Mouse (Mus musculus) thymus, adult 2 months (tissue): ENCODE measurements at regions not wholly inside any gene's neighbourhood (a gene's known extent, or its start where the extent isn't known, plus 50 kb on each side); places are given as distances from the start of the nearest gene placed in this dataset.

Source experiments
- DNase-seq: peaks from one replicate; pipeline ENCODE4 v3.0.0; 2021
- H3K27ac ChIP-seq: fragments of 200-500 bp; 2 replicates; pipeline ENCODE4 v1.5.1; 2012; ENCODE audit warnings: low read length, control low read depth; ENCODE audit not compliant: control insufficient read depth, insufficient read depth
- H3K27me3 ChIP-seq: fragments of 200-500 bp; 2 replicates; pipeline ENCODE4 v1.6.1; 2012; ENCODE audit warnings: mild to moderate bottlenecking, low read length, moderate library complexity, mixed read lengths; ENCODE audit not compliant: control insufficient read depth, insufficient read depth
- H3K36me3 ChIP-seq: fragments of 200-500 bp; 2 replicates; pipeline ENCODE4 v1.6.1; 2012; ENCODE audit warnings: mild to moderate bottlenecking, low read length, moderate library complexity; ENCODE audit not compliant: control insufficient read depth, insufficient read depth
- H3K4me1 ChIP-seq: fragments of 200-500 bp; replicated peaks from 2 replicates; pipeline ENCODE4 v1.6.1; 2012; ENCODE audit warnings: low read length; ENCODE audit not compliant: control insufficient read depth, insufficient read depth
- H3K4me3 ChIP-seq: fragments of 200-500 bp; 2 replicates; pipeline ENCODE4 v1.5.1; 2012; ENCODE audit warnings: mild to moderate bottlenecking, low read length, control low read depth, moderate library complexity; ENCODE audit not compliant: control insufficient read depth, insufficient read depth
- CTCF ChIP-seq: fragments of 200-500 bp; IDR thresholded peaks from 2 replicates; pipeline ENCODE4 v1.5.1; 2012; ENCODE audit warnings: mild to moderate bottlenecking, control low read depth, low read length, moderate library complexity, borderline replicate concordance; ENCODE audit not compliant: control insufficient read depth, poor library complexity, insufficient read depth; ENCODE audit errors: extremely low read depth
- POLR2A ChIP-seq: fragments of 200-500 bp; IDR thresholded peaks from 2 replicates; pipeline ENCODE4 v1.6.1; 2012; ENCODE audit warnings: mild to moderate bottlenecking, low read length, control low read depth, moderate library complexity; ENCODE audit not compliant: control insufficient read depth, poor library complexity, insufficient read depth; ENCODE audit errors: extremely low read depth
- WGBS: fragments of 180-500 bp; shearing (Covaris S2); methylation state at CpG from one replicate; pipeline ENCODE4 v1.1.7; 2018; 5-methylcytosine and 5-hydroxymethylcytosine counted together

GRCm38 (mm10) chr4:152862818-152863614, 385.3 kb upstream of the Kcnab2 start:
- Histone ChIP-seq H3K4me1 (no peaks in the 10 kb centered on the region), H3K27ac (no peak overlapping the region), H3K4me3 (no peak overlapping the region), H3K27me3 (no peaks in the 10 kb centered on the region), H3K36me3 (no peaks in the 10 kb centered on the region)
- WGBS: 69% methylated on average over 11 of the region's 11 CpGs
- no peak for DNase-seq
- no peak for TF ChIP-seq CTCF

- 92% methylated on average over 9 of the region's 9 CpGs for WGBS
- Histone ChIP-seq H3K4me1 (no peaks in the 10 kb centered on the region), H3K27ac (no peak overlapping the region), H3K36me3 (no peaks in the 10 kb centered on the region), H3K4me3 (no peak overlapping the region), H3K27me3 (no peaks in the 10 kb centered on the region)
- DNase-seq: no peak
- TF ChIP-seq CTCF (no peak), POLR2A (no peak)
Observed at GRCm38 (mm10) chr4:152859161-152859560, 381.5 kb upstream of the Kcnab2 start.

GRCm38 (mm10) chr4:152850147-152850546, 372.5 kb upstream of the Kcnab2 start:
- Histone ChIP-seq H3K36me3 (no peaks in the 10 kb centered on the region), H3K4me3 (no peak overlapping the region), H3K4me1 (no peaks in the 10 kb centered on the region), H3K27ac (no peak overlapping the region), H3K27me3 (no peaks in the 10 kb centered on the region)
- TF ChIP-seq POLR2A (no peak), CTCF (no peak)
- DNase-seq: no peak
- WGBS: 46% methylated on average over 9 of the region's 9 CpGs

GRCm38 (mm10) chr4:152836080-152836479, 358.4 kb upstream of the Kcnab2 start:
- Histone ChIP-seq H3K4me3 (no peak overlapping the region), H3K27ac (no peak overlapping the region), H3K4me1 (no peaks in the 10 kb centered on the region), H3K27me3 (no peaks in the 10 kb centered on the region), H3K36me3 (no peaks in the 10 kb centered on the region)
- WGBS: 68% methylated on average over 8 of the region's 8 CpGs
- TF ChIP-seq POLR2A (no peak), CTCF (no peak)
- no peak for DNase-seq

GRCm38 (mm10) chr4:152834421-152835110, 356.9 kb upstream of the Kcnab2 start:
- H3K27ac ChIP-seq: no peak overlapping the region
- no peak for TF ChIP-seq POLR2A
- no peak for TF ChIP-seq CTCF
- H3K4me1 ChIP-seq: no peaks in the 10 kb centered on the region
- no peak for DNase-seq
- 60% methylated on average over 11 of the region's 11 CpGs for WGBS
- H3K27me3 ChIP-seq: no peaks in the 10 kb centered on the region
- no peak overlapping the region for H3K4me3 ChIP-seq
- H3K36me3 ChIP-seq: no peaks in the 10 kb centered on the region

- H3K4me1 ChIP-seq: no peaks in the 10 kb centered on the region
- no peak overlapping the region for H3K4me3 ChIP-seq
- no peaks in the 10 kb centered on the region for H3K36me3 ChIP-seq
- no peak overlapping the region for H3K27ac ChIP-seq
- TF ChIP-seq POLR2A: no peak
- no peak for TF ChIP-seq CTCF
- no peak for DNase-seq
- no peaks in the 10 kb centered on the region for H3K27me3 ChIP-seq
- WGBS: 57% methylated on average over 23 of the region's 23 CpGs
Observed at GRCm38 (mm10) chr4:152833411-152834310, 356.0 kb upstream of the Kcnab2 start.
